Mouse (Mus musculus) limb, embryonic 14.5 days (tissue): Measurements from ENCODE around the gene Kdm1a. TPM values are rescaled to one million over a fixed set of nuclear protein-coding genes. Genes with fewer than 3 reads are reported as not detected.

Source experiments
- ATAC-seq: fragments of 200-750 bp; cut with Nextera tagmentation; 2 replicates; pipeline ENCODE4 v1.8.0; 2017; ENCODE audit warnings: low read depth, moderate number of reproducible peaks, moderate TSS enrichment; ENCODE audit not compliant: low FRiP score
- DNase-seq: peaks from one replicate; pipeline ENCODE4 v3.0.0-alpha.2; 2015; ENCODE audit warnings: low spot score
- H3K27ac ChIP-seq: fragments of 300-500 bp; sonication (generic); replicated peaks from 2 replicates; pipeline ENCODE4 v1.5.1; 2014; ENCODE audit warnings: low read depth, mild to moderate bottlenecking, low read length, moderate library complexity, mixed read lengths
- H3K27me3 ChIP-seq: fragments of 300-500 bp; sonication (generic); 2 replicates; pipeline ENCODE4 v1.6.1; 2014; ENCODE audit warnings: low read length, mixed read lengths; ENCODE audit not compliant: control insufficient read depth, insufficient read depth
- H3K36me3 ChIP-seq: fragments of 300-500 bp; sonication (generic); 2 replicates; pipeline ENCODE4 v1.6.1; 2014; ENCODE audit warnings: mild to moderate bottlenecking, low read length, moderate library complexity, mixed read lengths; ENCODE audit not compliant: control insufficient read depth, insufficient read depth
- H3K4me1 ChIP-seq: fragments of 300-500 bp; sonication (generic); 2 replicates; pipeline ENCODE4 v1.6.1; 2014; ENCODE audit warnings: antibody characterized with exemption, low read length, mixed read lengths; ENCODE audit not compliant: control insufficient read depth, insufficient read depth
- H3K4me2 ChIP-seq: fragments of 300-500 bp; sonication (generic); replicated peaks from 2 replicates; pipeline ENCODE4 v1.6.1; 2014; ENCODE audit warnings: low read depth, mild to moderate bottlenecking, low read length, moderate library complexity; ENCODE audit not compliant: severe bottlenecking
- H3K4me3 ChIP-seq: fragments of 300-500 bp; sonication (generic); replicated peaks from 2 replicates; pipeline ENCODE4 v1.5.1; 2014; ENCODE audit warnings: low read length
- H3K9ac ChIP-seq: fragments of 300-500 bp; sonication (generic); 2 replicates; pipeline ENCODE4 v1.6.1; 2014; ENCODE audit warnings: mild to moderate bottlenecking, low read depth, low read length, moderate library complexity; ENCODE audit not compliant: severe bottlenecking
- H3K9me3 ChIP-seq: fragments of 300-500 bp; sonication (generic); 2 replicates; pipeline ENCODE4 v1.6.1; 2016; ENCODE audit warnings: low read length; ENCODE audit not compliant: control insufficient read depth
- POLR2A ChIP-seq: fragments of 200-500 bp; IDR thresholded peaks from 2 replicates; pipeline ENCODE4 v1.8.0; 2012; ENCODE audit warnings: inconsistent platforms, mild to moderate bottlenecking, moderate library complexity, borderline replicate concordance; ENCODE audit not compliant: insufficient read depth, insufficient read length; ENCODE audit errors: extremely low read depth
- WGBS: fragments of 180-500 bp; shearing (Covaris S2); extraction: QIAGEN DNeasy Blood & Tissue Kit; methylation state at CpG from one replicate; pipeline ENCODE4 v1.1.7; 2014; 5-methylcytosine and 5-hydroxymethylcytosine counted together
- polyA plus RNA-seq, 2 experiments: library from polyadenylated mRNA; depleted of rRNA in 1 of 2; stranded (reverse) in 1 of 2; unstranded in 1 of 2; fragments of >200 nt; fragmentation: Nextera tagmentation in 1 of 2; extraction: Ambion mirVana in 1 of 2; gene quantifications; 2 replicates each; pipeline versions ENCODE4 v1.2.1 to v1.2.3; 2012 to 2014

Kdm1a gene
- polyA plus RNA-seq, 2 experiments, result 51.9 to 89.9 TPM

DNA sequence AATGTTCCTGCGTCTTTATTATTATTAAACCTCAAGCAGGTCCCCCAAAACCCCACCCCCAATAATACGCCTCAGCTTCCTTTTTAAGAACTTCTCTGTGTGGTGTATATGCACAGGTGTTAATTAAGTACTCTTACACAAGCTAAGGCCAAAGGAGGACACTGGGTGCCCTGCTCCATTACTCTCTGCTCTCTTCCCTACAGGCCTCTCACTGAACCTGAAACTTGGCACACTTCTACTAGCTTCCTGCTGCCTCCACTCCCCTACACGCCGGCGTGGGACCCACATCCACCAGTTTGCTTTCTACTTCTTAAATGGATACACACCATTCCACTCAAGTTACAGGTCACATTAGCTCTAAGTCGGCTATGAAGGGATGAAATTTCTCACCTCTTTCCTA lies 7.3 kb downstream of the Kdm1a start:
- no peak for DNase-seq
- 80% methylated on average over 6 of the region's 6 CpGs for WGBS
- H3K36me3 ChIP-seq, result peaks cover 15% of the 10 kb centered on the region
- no peak overlapping the region for H3K27ac ChIP-seq
- no peak overlapping the region for H3K4me3 ChIP-seq
- no peak overlapping the region for H3K4me2 ChIP-seq
- no peaks in the 10 kb centered on the region for H3K4me1 ChIP-seq
- H3K9me3 ChIP-seq, result no peaks in the 10 kb centered on the region
- no peak for TF ChIP-seq POLR2A
- no peak overlapping the region for H3K9ac ChIP-seq
- ATAC-seq, result no peak
- no peaks in the 10 kb centered on the region for H3K27me3 ChIP-seq

DNA sequence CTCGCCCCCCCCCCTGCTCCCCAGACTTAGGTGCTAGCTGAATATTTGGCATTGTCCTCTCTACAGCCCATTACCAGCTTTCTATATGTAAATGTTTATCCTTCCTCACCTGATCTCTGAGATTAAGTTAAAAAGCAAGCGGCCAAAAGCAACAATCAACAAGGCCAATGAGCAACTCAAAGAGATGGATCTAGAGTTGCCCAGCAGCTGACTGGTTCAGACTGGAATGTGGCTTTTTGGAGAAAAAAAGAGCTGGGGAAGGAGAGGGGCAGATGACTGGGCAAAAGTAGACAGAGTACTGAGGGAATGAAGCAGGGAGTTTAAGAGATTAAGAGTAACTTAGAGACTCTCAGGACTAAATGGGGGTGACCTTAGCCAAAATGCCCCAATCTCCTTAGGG lies 8.5 kb downstream of the Kdm1a start:
- ATAC-seq, result no peak
- Histone ChIP-seq H3K4me3 (no peak overlapping the region), H3K36me3 (peaks cover 18% of the 10 kb centered on the region), H3K27ac (no peak overlapping the region), H3K9me3 (no peaks in the 10 kb centered on the region), H3K27me3 (no peaks in the 10 kb centered on the region), H3K4me1 (no peaks in the 10 kb centered on the region), H3K9ac (no peak overlapping the region), H3K4me2 (no peak overlapping the region)
- DNase-seq, result no peak
- 96% methylated on average over 2 of the region's 2 CpGs for WGBS
- TF ChIP-seq POLR2A, result no peak

DNA sequence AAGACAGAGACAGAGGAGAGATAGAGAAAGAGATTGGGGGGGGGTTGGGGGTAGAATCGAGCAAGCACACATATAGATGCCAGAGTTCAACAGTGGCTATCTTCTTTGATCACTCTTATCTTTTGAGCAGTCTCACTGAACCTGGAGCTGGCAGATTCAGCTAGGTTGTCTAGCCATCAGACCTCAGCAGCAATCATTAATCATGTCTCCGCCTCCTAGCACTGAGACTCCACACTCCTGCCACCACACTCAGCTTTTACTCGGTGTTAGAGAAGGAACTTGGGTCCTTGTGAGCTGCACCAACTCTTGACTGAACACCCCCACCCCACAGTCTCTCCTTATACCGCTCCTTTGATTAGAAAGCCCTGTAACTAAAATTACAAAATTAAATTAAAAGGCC lies 10.4 kb downstream of the Kdm1a start:
- Histone ChIP-seq H3K9me3 (no peaks in the 10 kb centered on the region), H3K9ac (no peak overlapping the region), H3K36me3 (peaks cover 21% of the 10 kb centered on the region), H3K4me3 (no peak overlapping the region), H3K4me1 (no peaks in the 10 kb centered on the region), H3K27me3 (no peaks in the 10 kb centered on the region), H3K27ac (no peak overlapping the region), H3K4me2 (no peak overlapping the region)
- WGBS, result 56% methylated on average over 4 of the region's 4 CpGs
- ATAC-seq (no peak), DNase-seq (no peak)
- no peak for TF ChIP-seq POLR2A

DNA sequence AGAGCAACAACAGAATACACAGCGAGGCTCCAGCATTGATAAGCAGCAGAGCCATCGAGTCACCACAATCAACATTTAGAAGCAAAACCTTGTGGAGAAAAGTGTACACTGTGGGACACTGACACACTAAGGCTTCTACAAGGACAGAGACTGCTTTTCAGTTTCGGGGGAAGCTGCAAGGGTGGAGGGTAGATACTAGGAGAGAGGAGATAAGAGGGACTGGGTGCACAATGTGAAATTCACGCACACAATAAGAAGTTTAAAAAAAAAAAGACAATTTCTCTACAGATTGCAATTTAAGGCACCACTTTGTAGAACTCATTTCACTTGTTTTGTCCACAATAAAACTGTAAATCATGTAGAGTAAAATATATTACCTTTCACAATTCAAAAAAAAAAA lies 14.5 kb downstream of the Kdm1a start:
- Histone ChIP-seq H3K4me2 (no peak overlapping the region), H3K9ac (no peak overlapping the region), H3K4me1 (peaks cover 3% of the 10 kb centered on the region; the same call in 1 of the 2 replicates), H3K27me3 (no peaks in the 10 kb centered on the region), H3K9me3 (no peaks in the 10 kb centered on the region), H3K4me3 (no peak overlapping the region), H3K27ac (no peak overlapping the region), H3K36me3 (peaks cover 21% of the 10 kb centered on the region)
- TF ChIP-seq POLR2A, result no peak
- ATAC-seq, result no peak
- 91% methylated on average over 4 of the region's 4 CpGs for WGBS
- no peak for DNase-seq

DNA sequence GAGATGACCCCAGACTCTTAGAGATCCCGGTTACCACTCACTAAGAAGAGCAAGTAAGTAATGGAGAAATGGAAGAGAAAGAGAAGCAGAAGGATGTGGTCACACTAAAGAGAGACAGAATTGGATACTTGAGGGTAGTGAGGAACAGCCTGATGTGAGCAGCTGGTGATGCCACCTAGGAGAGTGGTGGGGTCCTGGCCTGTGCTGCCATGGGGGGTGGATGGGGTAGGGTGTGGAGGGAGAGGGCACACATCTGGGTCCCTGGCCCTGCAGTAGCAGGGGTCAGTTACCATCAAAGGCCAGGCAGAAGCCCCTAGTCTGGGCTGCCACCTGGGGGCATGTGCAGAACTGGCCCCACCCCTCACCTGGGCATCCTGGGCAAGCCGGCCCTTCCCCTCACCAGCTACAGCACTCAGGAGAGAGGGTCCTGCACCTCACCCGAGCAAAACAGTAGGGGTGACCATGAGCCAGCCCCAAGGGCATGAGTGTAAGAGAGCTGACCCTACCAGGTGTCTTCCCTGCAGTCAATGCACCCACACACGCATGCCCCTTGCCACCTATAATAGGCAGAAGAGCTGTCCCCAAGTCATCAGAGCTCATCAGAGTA lies 15.2 kb downstream of the Kdm1a start:
- ATAC-seq, result no peak
- Histone ChIP-seq H3K27ac (no peak overlapping the region), H3K9ac (no peak overlapping the region), H3K4me3 (no peak overlapping the region), H3K4me1 (peaks cover 6% of the 10 kb centered on the region; the same call in 1 of the 2 replicates), H3K27me3 (no peaks in the 10 kb centered on the region), H3K36me3 (peaks cover 24% of the 10 kb centered on the region), H3K4me2 (no peak overlapping the region), H3K9me3 (no peaks in the 10 kb centered on the region)
- DNase-seq, result no peak
- WGBS, result 90% methylated on average over 4 of the region's 4 CpGs
- TF ChIP-seq POLR2A, result no peak
